Mouse (Mus musculus) left cerebral cortex, postnatal 36 days (tissue): ENCODE measurements at regions not wholly inside any gene's neighbourhood (a gene's known extent, or its start where the extent isn't known, plus 50 kb on each side); places are given as distances from the start of the nearest gene placed in this dataset.

Source experiments
- DNase-seq, 2 experiments: peaks; one replicate each; pipeline ENCODE4 v3.0.0; 2021 to 2022; ENCODE audit warnings: low spot score in 2 of 2, mixed read lengths in 1 of 2
- intact Hi-C: fragments of 180-260 bp; cut with DNase I; formaldehyde crosslinking; loops from one replicate; pipeline ENCODE4 v1.15.1; 2025

DNA sequence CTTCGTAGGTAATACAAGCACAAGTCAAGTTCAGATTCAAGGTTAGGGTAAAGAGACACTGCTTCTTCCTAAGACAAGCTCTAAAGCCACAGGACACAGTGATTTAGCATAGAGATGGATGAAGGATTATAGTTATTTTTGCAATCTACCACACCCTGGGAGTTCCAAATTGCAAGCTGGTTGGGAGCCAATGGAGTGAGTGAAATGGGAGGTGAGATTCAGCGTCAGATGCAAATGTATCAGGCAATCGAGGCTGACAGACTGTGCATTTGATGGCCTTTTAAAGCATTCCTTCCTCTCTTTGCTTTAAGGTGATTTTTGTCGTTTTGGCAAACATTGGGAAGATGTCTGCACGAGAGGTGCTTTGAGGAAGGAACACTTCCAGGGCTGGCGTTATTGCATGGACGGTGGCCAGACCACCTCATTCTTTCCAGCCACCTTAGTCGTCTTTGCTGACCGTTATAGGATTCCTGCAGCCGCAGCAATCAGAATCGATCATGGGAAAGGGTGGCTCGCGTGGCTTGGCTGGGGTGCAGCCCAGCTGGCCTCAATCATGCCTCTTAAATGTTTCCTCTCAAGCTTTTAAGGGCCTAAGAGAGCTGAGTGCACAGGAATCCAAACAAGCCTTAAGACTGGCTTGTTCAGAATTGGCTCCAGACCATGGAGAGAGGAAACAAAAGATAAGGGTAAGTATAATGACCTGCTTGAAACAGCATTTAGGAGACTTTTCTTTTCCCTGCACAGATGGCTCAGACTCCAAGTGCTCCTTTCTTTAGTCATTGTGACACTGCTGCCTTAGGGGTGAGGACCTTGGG, 265.0 kb upstream of the Tle4 start:
- intact Hi-C loops: no loop called here
- no peak for DNase-seq

GRCm38 (mm10) chr19:14855036-14855435, 257.2 kb upstream of the Tle4 start:
- no peak for DNase-seq

GRCm38 (mm10) chr19:14853416-14853815, 255.6 kb upstream of the Tle4 start:
- intact Hi-C loops: no loop called here
- DNase-seq: no peak

More at GRCm38 (mm10) chr19:14855036-14855435, 257.2 kb upstream of the Tle4 start:
- intact Hi-C loops: no loop called here

- no peak for DNase-seq
- intact Hi-C loops: no loop called here
Measured at GRCm38 (mm10) chr19:14849561-14849960, 251.7 kb upstream of the Tle4 start.

GRCm38 (mm10) chr19:14847120-14847519, 249.3 kb upstream of the Tle4 start:
- DNase-seq: no peak
- intact Hi-C loops: no loop called here

GRCm38 (mm10) chr19:14835629-14836028, 237.8 kb upstream of the Tle4 start:
- intact Hi-C loops: no loop called here
- no peak for DNase-seq

DNA sequence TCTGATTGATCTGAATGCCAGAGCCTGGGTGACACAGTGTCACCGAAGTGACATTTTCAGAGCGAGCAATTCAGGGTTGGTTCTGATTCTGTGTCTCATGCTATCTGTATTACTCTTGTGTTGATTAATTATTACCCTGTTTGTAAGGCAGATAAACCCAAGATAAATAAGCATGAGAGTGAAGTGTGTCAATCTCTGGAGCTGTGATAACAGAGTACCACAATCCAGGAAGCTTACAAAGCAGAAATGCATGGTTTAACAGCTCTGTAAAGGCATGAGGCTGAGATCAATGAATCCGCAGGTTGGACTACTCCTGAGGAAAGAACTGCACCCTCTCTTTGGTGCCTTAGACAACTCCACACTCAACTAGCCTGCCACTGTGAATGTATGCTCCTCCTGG, 218.5 kb upstream of the Tle4 start:
- intact Hi-C loops: no loop called here
- no peak for DNase-seq

GRCm38 (mm10) chr19:14806787-14807186, 208.9 kb upstream of the Tle4 start:
- DNase-seq: no peak
- intact Hi-C loops: no loop called here

GRCm38 (mm10) chr19:14802909-14803650, 205.2 kb upstream of the Tle4 start:
- no peak for DNase-seq
- intact Hi-C loops: no loop called here

- intact Hi-C loops: no loop called here
- no peak for DNase-seq
Measured at GRCm38 (mm10) chr19:14801669-14802068, 203.8 kb upstream of the Tle4 start.

GRCm38 (mm10) chr19:14799002-14799401, 201.2 kb upstream of the Tle4 start:
- intact Hi-C loops: no loop called here
- DNase-seq: no peak

DNA sequence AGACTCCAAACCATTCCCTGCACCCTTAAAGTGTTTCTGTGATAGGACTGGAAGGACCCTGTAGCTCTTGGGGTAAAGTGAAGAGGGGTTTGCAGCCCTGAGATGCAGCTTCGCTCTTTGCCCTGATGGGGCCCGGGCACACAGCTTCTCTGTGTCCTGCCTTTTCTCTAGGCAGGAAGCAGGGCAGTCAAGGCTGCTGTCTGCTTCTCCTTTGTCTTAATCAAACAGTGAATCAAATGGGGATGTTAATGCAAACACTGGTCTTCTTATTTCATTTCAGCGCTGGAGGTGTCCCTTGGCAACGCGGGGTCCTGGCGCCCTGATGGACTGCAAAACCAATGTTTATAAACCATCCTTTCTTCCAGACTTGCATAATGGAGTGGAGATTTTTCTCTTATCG, 200.6 kb upstream of the Tle4 start:
- intact Hi-C loops: no loop called here
- DNase-seq: no peak

DNA sequence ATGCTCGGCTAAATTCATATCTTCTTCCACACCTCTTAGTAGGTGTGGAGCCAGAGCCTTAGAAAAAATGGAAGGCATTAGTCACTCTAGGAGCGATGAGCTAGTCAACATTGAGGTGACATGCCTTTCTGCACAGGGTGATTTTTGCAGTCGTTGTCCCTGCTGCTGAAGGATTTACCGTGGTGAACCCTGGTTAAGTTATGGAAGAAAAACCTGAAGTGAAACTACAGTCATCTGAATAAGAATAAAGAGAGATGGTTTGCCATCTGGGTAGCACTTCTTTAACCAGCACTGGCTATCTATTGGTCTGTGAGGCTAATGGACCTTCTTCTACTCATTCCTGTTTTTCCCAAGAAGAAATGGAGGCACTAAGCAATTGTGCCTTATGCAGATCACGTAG, 198.1 kb upstream of the Tle4 start:
- no peak for DNase-seq

GRCm38 (mm10) chr19:14789992-14790391, 192.1 kb upstream of the Tle4 start:
- intact Hi-C loops: no loop called here
- DNase-seq: no peak

More for the DNA sequence above, 198.1 kb upstream of the Tle4 start:
- intact Hi-C loops: no loop called here

DNA sequence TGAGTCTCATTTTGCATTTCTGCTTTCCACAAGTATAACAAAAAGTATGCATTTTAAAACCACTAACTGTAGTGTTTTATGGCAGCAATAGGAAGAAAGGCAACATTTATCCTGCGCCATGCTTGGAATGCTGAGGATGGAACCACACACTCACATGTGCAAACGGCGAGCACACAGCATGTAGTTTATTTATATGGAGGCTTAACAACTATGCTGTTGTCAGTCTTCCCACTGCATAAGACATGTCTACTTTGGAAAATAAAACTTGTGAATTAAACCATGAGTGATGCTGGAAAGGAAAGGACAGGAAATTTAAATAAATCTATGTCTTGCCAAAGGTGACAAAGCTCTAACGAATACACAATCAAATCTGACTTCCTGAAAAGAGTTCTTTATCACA, 190.8 kb upstream of the Tle4 start:
- intact Hi-C loops: no loop called here
- no peak for DNase-seq

DNA sequence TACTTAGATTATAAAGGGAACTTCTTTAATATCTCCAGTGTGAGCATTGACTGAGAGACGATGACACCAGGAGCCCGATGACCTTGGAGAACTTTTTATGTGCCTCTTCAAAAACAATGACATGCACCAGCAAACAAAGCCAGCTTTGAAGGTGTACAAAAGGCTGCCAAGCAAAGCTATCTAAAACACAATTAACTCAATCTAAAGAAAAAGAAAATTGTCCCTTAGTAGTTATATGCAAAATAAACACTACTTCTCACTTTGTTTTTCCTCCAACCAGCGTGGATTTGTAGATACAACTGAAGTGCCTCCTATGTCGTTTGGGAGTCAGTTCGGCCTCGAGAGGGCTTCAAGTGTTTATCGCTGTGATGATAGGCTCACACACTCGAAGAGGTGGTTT, 189.0 kb upstream of the Tle4 start:
- intact Hi-C loops: no loop called here
- no peak for DNase-seq

GRCm38 (mm10) chr19:14785661-14786060, 187.8 kb upstream of the Tle4 start:
- no peak for DNase-seq
- intact Hi-C loops: no loop called here

- intact Hi-C loops: no loop called here
- no peak for DNase-seq
Measured at GRCm38 (mm10) chr19:14777709-14778108, 179.9 kb upstream of the Tle4 start.

DNA sequence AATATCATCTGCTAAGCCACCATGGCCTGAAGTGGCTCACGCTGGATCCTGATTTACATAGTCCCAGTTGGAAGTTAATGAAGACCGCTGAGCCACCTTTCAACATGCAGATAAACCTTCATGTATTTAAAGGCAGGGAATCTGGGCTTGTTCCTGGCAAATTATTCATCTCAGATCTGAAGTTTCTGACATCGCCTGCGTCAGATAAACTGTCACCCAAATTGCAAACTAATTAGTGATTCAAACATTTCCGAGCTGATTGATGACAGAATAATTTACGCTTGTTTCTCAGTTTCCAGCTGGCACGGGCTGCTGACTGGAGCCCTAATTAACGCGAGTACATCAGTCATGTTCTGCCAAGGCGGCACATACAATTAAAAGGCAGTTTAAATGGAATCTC, 179.3 kb upstream of the Tle4 start:
- intact Hi-C loops: no loop called here
- DNase-seq: peak in 1 of 2 experiments; percentile 14

GRCm38 (mm10) chr19:14776791-14777190, 178.9 kb upstream of the Tle4 start:
- no peak for DNase-seq
- intact Hi-C loops: no loop called here

- intact Hi-C loops: no loop called here
- no peak for DNase-seq
Measured at GRCm38 (mm10) chr19:14772794-14773193, 174.9 kb upstream of the Tle4 start.
